Mouse (Mus musculus) skeletal muscle tissue, postnatal 0 days (tissue): Measurements from ENCODE around the gene Rhbdd3. TPM values are rescaled to one million over a fixed set of nuclear protein-coding genes. Genes with fewer than 3 reads are reported as not detected.

Experiments used
- polyA plus RNA-seq: library from polyadenylated mRNA; unstranded; fragments of >200 nt; fragmentation: Nextera tagmentation; extraction: Ambion mirVana; gene quantifications from 2 replicates; pipeline ENCODE4 v1.2.1, GENCODE M21; 2015

The Rhbdd3 gene
- 27.8 and 29.7 TPM in 2 replicates for polyA plus RNA-seq

GRCm38 (mm10) chr11:5098736-5099542 is at the start of gene Rhbdd3, which contains the start of gene Ewsr1:
Rhbdd3 (plus strand) TSS chr11:5098926.
Ewsr1 (minus strand) TSS chr11:5099266.

DNA sequence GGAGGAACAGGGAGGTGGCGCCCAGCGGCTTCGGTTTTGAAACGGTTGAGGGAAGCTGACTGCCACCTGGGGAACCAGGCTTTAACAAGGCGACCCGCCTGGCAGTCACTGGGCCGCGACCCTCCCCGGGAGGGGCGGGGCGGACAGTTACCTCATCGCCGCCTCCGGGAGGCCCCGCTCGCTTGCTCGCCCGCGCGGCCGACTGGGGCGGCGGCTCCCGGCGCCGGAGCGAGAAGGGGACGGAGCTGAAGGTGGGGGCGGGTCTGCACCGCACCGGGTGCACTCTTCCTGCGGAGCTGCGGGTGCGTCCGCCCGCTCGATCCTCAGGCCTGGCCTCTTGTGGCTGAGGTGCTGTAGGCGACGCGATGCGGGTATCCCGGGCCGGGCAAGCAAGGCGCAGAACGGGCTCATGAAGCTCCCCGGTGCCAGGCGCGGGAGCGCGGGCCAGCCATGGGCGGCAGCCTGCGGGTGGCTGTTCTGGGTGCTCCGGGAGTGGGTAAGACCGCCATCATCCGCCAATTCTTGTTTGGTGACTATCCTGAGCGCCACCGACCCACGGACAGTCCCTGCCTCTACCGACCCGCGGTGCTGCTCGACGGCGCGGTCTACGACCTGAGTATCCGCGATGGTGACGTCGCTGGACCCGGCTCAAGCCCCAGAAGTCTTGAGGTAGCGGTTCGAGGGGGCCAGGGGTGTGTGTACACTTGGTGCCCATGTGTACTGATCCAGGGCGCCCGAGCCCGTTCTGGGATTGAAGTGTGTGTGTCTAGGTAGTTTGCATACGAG is 40.7 kb upstream of the Rhbdd3 start, which contains the start of gene Rasl10a:
TSS of gene Rasl10a (plus strand) at position 273 of the 786 bp plus-strand sequence.

GRCm38 (mm10) chr11:5065056-5065821 is 33.5 kb upstream of the Rhbdd3 start, which contains the start of gene Gas2l1:
Gas2l1 (minus strand) TSS chr11:5065327.

GRCm38 (mm10) chr11:5151680-5152337 is 53.1 kb downstream of the Rhbdd3 start, which contains the start of gene Emid1:
Emid1 (minus strand) TSS chr11:5152257.

Other genes with a start within 250 kb of the Rhbdd3 start
- 22.8 and 23.1 TPM in 2 replicates for gene Nf2, start 249.4 kb upstream of the Rhbdd3 start, polyA plus RNA-seq
- gene Nipsnap1, start 225.0 kb upstream of the Rhbdd3 start, polyA plus RNA-seq = 4.6 and 6.9 TPM in 2 replicates
- 11.6 and 13.6 TPM in 2 replicates for gene Thoc5, start 203.6 kb upstream of the Rhbdd3 start, polyA plus RNA-seq
- 0.02 and 0.15 TPM in 2 replicates for gene Nefh, start 150.9 kb upstream of the Rhbdd3 start, polyA plus RNA-seq
- 25.6 and 28.4 TPM in 2 replicates for gene Ap1b1, start 112.1 kb upstream of the Rhbdd3 start, polyA plus RNA-seq
- 3.2 and 4.1 TPM in 2 replicates for gene Rasl10a, start 40.8 kb upstream of the Rhbdd3 start, polyA plus RNA-seq
- 12.1 and 22.4 TPM in 2 replicates for gene Gas2l1, start 33.6 kb upstream of the Rhbdd3 start, polyA plus RNA-seq
- gene Ewsr1, start 340 bp downstream of the Rhbdd3 start, polyA plus RNA-seq = 215 TPM in 2 replicates
- 6.6 and 6.7 TPM in 2 replicates for gene Emid1, start 53.3 kb downstream of the Rhbdd3 start, polyA plus RNA-seq
- 41.7 and 52.5 TPM in 2 replicates for gene Kremen1, start 162.6 kb downstream of the Rhbdd3 start, polyA plus RNA-seq